Mouse (Mus musculus): ENCODE results near the gene Tmem211.

DNA sequence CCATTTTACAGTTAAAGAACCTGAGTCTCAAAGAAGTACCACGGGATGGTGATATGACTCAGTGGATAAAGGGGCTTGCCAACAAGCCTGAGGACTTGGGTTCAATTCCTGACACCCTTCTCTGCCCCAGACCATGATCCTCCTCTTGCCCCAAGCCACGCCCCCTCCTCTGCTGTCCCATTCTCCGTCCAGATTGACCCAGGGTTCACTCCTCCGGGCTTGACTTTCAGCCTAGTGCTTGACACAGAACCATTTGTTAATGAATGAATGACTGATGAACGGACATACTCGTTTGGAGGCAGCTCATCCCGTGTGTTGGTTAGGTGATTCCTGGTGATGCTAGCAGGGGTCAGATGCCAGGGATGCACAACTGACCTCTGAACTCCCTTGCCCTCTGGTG lies 6.8 kb upstream of the Tmem211 start:
- no peak for TF ChIP-seq EP300 (IDR thresholded peaks at IDR 0.05; ENCODE audit: low read depth)
- TF ChIP-seq CTCF (IDR thresholded peaks at IDR 0.05; ENCODE audit: low read depth) = no peak
